Mouse (Mus musculus): ENCODE measurements around the gene Vmn2r41.
"Not testable (repeated sequence)": the region's sequence is repeated elsewhere in the genome, so short reads cannot be mapped to it uniquely, and the experiment has no call there.

Gene Vmn2r41

GRCm38 (mm10) chr7:8161554-8161953 lies at the start of gene Vmn2r41:
Vmn2r41 (minus strand) TSS chr7:8161654.
- DNase-seq (ENCODE audit: low spot score in 2 of 2) = not testable (repeated sequence)

GRCm38 (mm10) chr7:8200220-8200619 lies 38.8 kb upstream of the Vmn2r41 start, which contains the start of gene Vmn2r42:
Vmn2r42 (minus strand) TSS chr7:8200320.
- DNase-seq (ENCODE audit: low spot score in 2 of 2) = not testable (repeated sequence)

- DNase-seq (ENCODE audit: low spot score in 2 of 2) = not testable (repeated sequence)
These were observed 68.6 kb downstream of the Vmn2r41 start for GRCm38 (mm10) chr7:8092871-8093270.

All from frontal cortex, postnatal 25 days (tissue).